Mouse (Mus musculus) MEL (cell line): ENCODE results near the gene Nmb. TPM values are rescaled to one million over a fixed set of nuclear protein-coding genes. Genes with fewer than 3 reads are reported as not detected.

Experiments
- DNase-seq: peaks from one replicate; pipeline ENCODE4 v3.0.0; 2011; ENCODE audit warnings: low read depth, low spot score
- H3K27ac ChIP-seq: 2 replicates; pipeline ENCODE4 v1.5.1; 2012; ENCODE audit warnings: low read depth, mild to moderate bottlenecking, control low read depth, low read length, moderate library complexity; ENCODE audit not compliant: control insufficient read depth
- H3K27me3 ChIP-seq, 2 experiments: fragments of 150-350 bp in 1 of 2; sonication (generic) in 1 of 2; 2 replicates each; pipeline ENCODE4 v1.6.1; 2012; ENCODE audit warnings: low read length in 2 of 2, mild to moderate bottlenecking in 2 of 2, improper control_type of control experiment in 1 of 2, moderate library complexity in 1 of 2; ENCODE audit not compliant: insufficient read depth in 2 of 2, control insufficient read depth in 1 of 2
- H3K36me3 ChIP-seq, 2 experiments: 2 replicates each; pipeline ENCODE4 v1.6.1; 2012 to 2014; ENCODE audit warnings: low read length in 2 of 2, improper control_type of control experiment in 1 of 2, inconsistent platforms in 1 of 2, mild to moderate bottlenecking in 1 of 2; ENCODE audit not compliant: insufficient read depth in 2 of 2, control insufficient read depth in 1 of 2
- H3K4me1 ChIP-seq, 2 experiments: fragments of 150-350 bp in 1 of 2; sonication (generic) in 1 of 2; 2 replicates each; pipeline ENCODE4 v1.6.1; 2012; ENCODE audit warnings: low read length in 2 of 2, improper control_type of control experiment in 1 of 2, mild to moderate bottlenecking in 1 of 2; ENCODE audit not compliant: insufficient read depth in 2 of 2, control insufficient read depth in 1 of 2
- H3K4me3 ChIP-seq, 2 experiments: fragments of 150-350 bp in 1 of 2; sonication (generic) in 1 of 2; 2 replicates each; pipeline ENCODE4 v1.5.1; 2012; ENCODE audit warnings: low read depth in 2 of 2, low read length in 2 of 2, mild to moderate bottlenecking in 2 of 2, moderate library complexity in 2 of 2, control low read depth in 1 of 2, improper control_type of control experiment in 1 of 2; ENCODE audit not compliant: control insufficient read depth in 1 of 2, insufficient read depth in 1 of 2
- H3K79me2 ChIP-seq: 2 replicates; pipeline ENCODE4 v1.6.1; 2012; ENCODE audit warnings: mild to moderate bottlenecking, low read length, moderate library complexity; ENCODE audit not compliant: control insufficient read depth, poor library complexity, insufficient read depth
- H3K9ac ChIP-seq: 2 replicates; pipeline ENCODE4 v1.6.1; 2012; ENCODE audit warnings: low read depth, mild to moderate bottlenecking, control low read depth, low read length, moderate library complexity; ENCODE audit not compliant: control insufficient read depth, poor library complexity, severe bottlenecking
- H3K9me3 ChIP-seq: fragments of 150-350 bp; sonication (generic); replicated peaks from 2 replicates; pipeline ENCODE4 v1.6.1; 2012; ENCODE audit warnings: mild to moderate bottlenecking, low read length, improper control_type of control experiment, moderate library complexity; ENCODE audit not compliant: insufficient read depth
- BHLHE40 ChIP-seq: IDR thresholded peaks from 2 replicates; pipeline ENCODE4 v1.6.1; 2012; ENCODE audit warnings: low read depth, mild to moderate bottlenecking, inconsistent platforms, low read length, improper control_type of control experiment, borderline replicate concordance
- CHD1 ChIP-seq: IDR thresholded peaks from 2 replicates; pipeline ENCODE4 v1.6.1; 2012; ENCODE audit warnings: low read depth, mild to moderate bottlenecking, inconsistent platforms, low read length, improper control_type of control experiment
- CTCF ChIP-seq, 3 experiments: IDR thresholded peaks in 2 of 3; conservative IDR thresholded peaks in 1 of 3; 2 replicates each; pipeline ENCODE4 v1.5.1; 2011 to 2012; ENCODE audit warnings: low read length in 3 of 3, low read depth in 2 of 3, mild to moderate bottlenecking in 2 of 3, improper control_type of control experiment in 1 of 3, inconsistent platforms in 1 of 3, mixed read lengths in 1 of 3, moderate library complexity in 1 of 3; ENCODE audit not compliant: control insufficient read depth in 1 of 3, insufficient read depth in 1 of 3, poor library complexity in 1 of 3, severe bottlenecking in 1 of 3
- E2F4 ChIP-seq: IDR thresholded peaks from 2 replicates; pipeline ENCODE4 v1.6.1; 2011; ENCODE audit warnings: low read depth, low read length, improper control_type of control experiment, borderline replicate concordance
- ELF1 ChIP-seq: IDR thresholded peaks from 2 replicates; pipeline ENCODE4 v1.6.1; 2014; ENCODE audit warnings: low read depth, mild to moderate bottlenecking, inconsistent platforms, low read length, improper control_type of control experiment, moderate library complexity
- ETS1 ChIP-seq: IDR thresholded peaks from 2 replicates; pipeline ENCODE4 v1.6.1; 2012; ENCODE audit warnings: low read depth, mild to moderate bottlenecking, inconsistent platforms, low read length, improper control_type of control experiment, moderate library complexity
- JUND ChIP-seq: IDR thresholded peaks from 2 replicates; pipeline ENCODE4 v1.6.1; 2011; ENCODE audit warnings: low read depth, mild to moderate bottlenecking, improper control_type of control experiment, low read length
- MEF2A ChIP-seq: IDR thresholded peaks from 2 replicates; pipeline ENCODE4 v1.6.1; 2014; ENCODE audit warnings: low read depth, mild to moderate bottlenecking, inconsistent platforms, low read length, improper control_type of control experiment; ENCODE audit not compliant: poor library complexity, insufficient replicate concordance, severe bottlenecking; ENCODE audit errors: extremely low read depth
- MXI1 ChIP-seq: IDR thresholded peaks from 2 replicates; pipeline ENCODE4 v1.6.1; 2011; ENCODE audit warnings: mild to moderate bottlenecking, low read depth, low read length, improper control_type of control experiment
- MYC ChIP-seq: IDR thresholded peaks from 2 replicates; pipeline ENCODE4 v1.6.1; 2011; ENCODE audit warnings: low read depth, mild to moderate bottlenecking, low read length, improper control_type of control experiment, moderate library complexity
- NELFE ChIP-seq: IDR thresholded peaks from 2 replicates; pipeline ENCODE4 v1.6.1; 2011; ENCODE audit warnings: low read depth, low read length, improper control_type of control experiment
- NRF1 ChIP-seq: IDR thresholded peaks from 2 replicates; pipeline ENCODE4 v1.6.1; 2014; ENCODE audit warnings: low read depth, mild to moderate bottlenecking, inconsistent platforms, low read length, improper control_type of control experiment, moderate library complexity; ENCODE audit not compliant: poor library complexity, insufficient read depth, severe bottlenecking
- POLR2A ChIP-seq, 2 experiments: IDR thresholded peaks; 2 replicates each; pipeline ENCODE4 v1.6.1; 2011 to 2012; ENCODE audit warnings: low read length in 2 of 2, mild to moderate bottlenecking in 2 of 2, control low read depth in 1 of 2, improper control_type of control experiment in 1 of 2, low read depth in 1 of 2, moderate library complexity in 1 of 2; ENCODE audit not compliant: control insufficient read depth in 1 of 2, insufficient read depth in 1 of 2, poor library complexity in 1 of 2
- POLR2AphosphoS2 ChIP-seq: IDR thresholded peaks from 2 replicates; pipeline ENCODE4 v1.6.1; 2011; ENCODE audit warnings: low read length, improper control_type of control experiment
- RCOR1 ChIP-seq: IDR thresholded peaks from 2 replicates; pipeline ENCODE4 v1.6.1; 2012; ENCODE audit warnings: low read depth, mild to moderate bottlenecking, inconsistent platforms, low read length, improper control_type of control experiment
- SIN3A ChIP-seq: IDR thresholded peaks from 2 replicates; pipeline ENCODE4 v1.6.1; 2012; ENCODE audit warnings: low read length, improper control_type of control experiment, inconsistent platforms
- SMC3 ChIP-seq: IDR thresholded peaks from 2 replicates; pipeline ENCODE4 v1.6.1; 2011; ENCODE audit warnings: low read depth, low read length, improper control_type of control experiment
- TAL1 ChIP-seq: IDR thresholded peaks from 2 replicates; pipeline ENCODE4 v1.6.1; 2012; ENCODE audit warnings: mild to moderate bottlenecking, inconsistent platforms, low read length, moderate library complexity, mixed read lengths
- TBP ChIP-seq: IDR thresholded peaks from 2 replicates; pipeline ENCODE4 v1.8.0; 2011; ENCODE audit warnings: low read depth, low read length, improper control_type of control experiment
- TCF12 ChIP-seq: IDR thresholded peaks from 2 replicates; pipeline ENCODE4 v1.6.1; 2014; ENCODE audit warnings: low read depth, mild to moderate bottlenecking, inconsistent platforms, low read length, improper control_type of control experiment, moderate library complexity
- USF2 ChIP-seq, 2 experiments: IDR thresholded peaks; 2 replicates each; pipeline ENCODE4 v1.6.1; 2011 to 2012; ENCODE audit warnings: improper control_type of control experiment in 2 of 2, low read length in 2 of 2, borderline replicate concordance in 1 of 2, inconsistent platforms in 1 of 2, low read depth in 1 of 2, mild to moderate bottlenecking in 1 of 2; ENCODE audit not compliant: insufficient read depth in 1 of 2
- ZC3H11A ChIP-seq: IDR thresholded peaks from 2 replicates; pipeline ENCODE4 v1.6.1; 2012; ENCODE audit warnings: low read depth, mild to moderate bottlenecking, inconsistent platforms, low read length, improper control_type of control experiment
- ZMIZ1 ChIP-seq: IDR thresholded peaks from 2 replicates; pipeline ENCODE4 v1.6.1; 2012; ENCODE audit warnings: low read depth, mild to moderate bottlenecking, inconsistent platforms, low read length, improper control_type of control experiment, moderate library complexity
- polyA plus RNA-seq, 2 experiments: library from polyadenylated mRNA; stranded (reverse) in 1 of 2; unstranded in 1 of 2; fragments of >175 nt in 1 of 2; fragments of >200 nt in 1 of 2; gene quantifications; 2 replicates each; pipeline versions ENCODE4 v1.2.1 to v1.2.4; 2012; ENCODE audit warnings: low replicate concordance in 2 of 2, low read depth in 1 of 2; ENCODE audit not compliant: insufficient read length in 2 of 2, insufficient read depth in 1 of 2, missing spikeins in 1 of 2
- total RNA-seq: library from RNA; depleted of rRNA; stranded (reverse); fragments of 300-350 nt; gene quantifications from 2 replicates; pipeline ENCODE4 v1.2.3, GENCODE M21; 2012; rRNA removed

The Nmb gene
- total RNA-seq (4.4 and 4.7 TPM in 2 replicates), polyA plus RNA-seq (1 to 10 TPM in 1 of 2 experiments, not detected in 1; 4.6 TPM)

- Histone ChIP-seq H3K27me3 (no peaks in the 10 kb centered on the region), H3K4me3 (peak within 1 kb of the TSS; percentile 55 to 85), H3K9ac (peak within 1 kb of the TSS; percentile 69), H3K36me3 (peaks cover 0 to 11% of the 10 kb centered on the region in 2 experiments), H3K79me2 (peaks cover 8% of the 10 kb centered on the region), H3K27ac (peak within 1 kb of the TSS; percentile 25; the same call in 1 of the 2 replicates), H3K9me3 (no peaks in the 10 kb centered on the region), H3K4me1 (peaks cover 0 to 14% of the 10 kb centered on the region in 2 experiments; a peak in 3 of 4 replicates)
- TF ChIP-seq MYC (no peak), SIN3A (peak; percentile 36), CHD1 (no peak), POLR2AphosphoS2 (no peak), NELFE (no peak), JUND (no peak), BHLHE40 (no peak), MEF2A (no peak), MXI1 (peak; percentile 64), ZC3H11A (no peak), TBP (no peak), NRF1 (no peak), ELF1 (no peak), ZMIZ1 (0 out of 2 replicates have a peak, but pooled peaks have one; percentile 23), POLR2A (IDR thresholded peaks at IDR 0.05; ENCODE audit: control insufficient read depth in 1 of 2, insufficient read depth in 1 of 2, low read depth in 1 of 2, low read length in 2 of 2, poor library complexity in 1 of 2) (peak in 1 of 2 experiments; percentile 45; a peak in 1 of 4 replicates), SMC3 (no peak), USF2 (IDR thresholded peaks at IDR 0.05; ENCODE audit: borderline replicate concordance in 1 of 2, insufficient read depth in 1 of 2, low read depth in 1 of 2, low read length in 2 of 2) (no peak), TCF12 (no peak), ETS1 (0 out of 2 replicates have a peak, but pooled peaks have one; percentile 28)
- DNase-seq: peak; percentile 73
Observed at GRCm38 (mm10) chr7:80904921-80905515, at the start of gene Nmb. TSS of gene Nmb (minus strand) at chr7:80905076.

GRCm38 (mm10) chr7:80954251-80954650 lies 49.4 kb upstream of the Nmb start:
- Histone ChIP-seq H3K9ac (no peak overlapping the region), H3K4me3 (no peak overlapping the region)
- no peak for DNase-seq
- no peak for TF ChIP-seq RCOR1
- no peak for TF ChIP-seq ELF1
- no peak for TF ChIP-seq CTCF (IDR thresholded peaks at IDR 0.05 in 2 of 3, conservative IDR thresholded peaks at IDR 0.05 in 1 of 3; ENCODE audit: control insufficient read depth in 1 of 3, insufficient read depth in 1 of 3, low read depth in 2 of 3, low read length in 3 of 3, poor library complexity in 1 of 3, severe bottlenecking in 1 of 3)
- no peak for TF ChIP-seq E2F4
- no peak for TF ChIP-seq TAL1
- TF ChIP-seq, all 39 proteins: peak for 0
- H3K4me1 ChIP-seq: peaks cover 0 to 2% of the 10 kb centered on the region in 2 experiments; a peak in 1 of 4 replicates
- no peak overlapping the region for H3K27ac ChIP-seq
- H3K9me3 ChIP-seq: no peaks in the 10 kb centered on the region
- peaks cover 0 to 3% of the 10 kb centered on the region in 2 experiments; a peak in 2 of 4 replicates for H3K36me3 ChIP-seq
- H3K79me2 ChIP-seq: no peaks in the 10 kb centered on the region
- 0 out of 4 replicates have a peak, but pooled peaks cover 0 to 3% of the 10 kb centered on the region in 2 experiments for H3K27me3 ChIP-seq
